Mouse (Mus musculus): ENCODE results near the gene Zbtb39. TPM values are rescaled to one million over a fixed set of nuclear protein-coding genes. Genes with fewer than 3 reads are reported as not detected.

The Zbtb39 gene
- polyA plus RNA-seq, 1 experiment, result 7.3 TPM

DNA sequence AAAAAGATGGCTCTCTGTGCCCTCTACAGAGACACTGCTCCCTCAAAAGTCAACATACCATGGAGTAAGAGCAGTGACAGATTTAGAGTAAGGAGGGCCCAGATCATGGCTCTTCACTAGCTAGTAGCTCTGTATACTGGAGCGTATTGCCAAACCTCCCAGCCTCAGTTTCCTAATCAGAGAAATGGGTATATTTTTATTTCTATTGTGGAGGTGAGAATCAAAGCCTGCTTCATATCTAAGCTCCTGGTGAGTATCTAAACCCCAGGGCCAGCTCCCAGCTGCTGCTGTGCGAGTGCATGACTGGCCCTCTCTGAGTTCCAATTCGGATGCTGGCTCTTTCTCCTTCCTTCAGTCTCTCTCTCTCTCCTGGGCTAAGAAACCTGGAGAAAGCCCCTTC, 15.2 kb upstream of the Zbtb39 start, which contains the start of gene Tac2:
Gene Tac2, plus strand, starts transcription at position 301 of the 400 bp plus-strand sequence.
- Histone ChIP-seq H3K4me1 (ENCODE audit: control insufficient read depth, insufficient read depth, low read length) (no peaks in the 10 kb centered on the region), H3K27me3 (replicated peaks; ENCODE audit: control insufficient read depth, insufficient read depth, low read length) (no peaks in the 10 kb centered on the region), H3K36me3 (ENCODE audit: control insufficient read depth, insufficient read depth, low read length) (no peaks in the 10 kb centered on the region), H3K4me3 (ENCODE audit: insufficient read depth, low read depth, low read length) (no peak within 1 kb of the TSS), H3K27ac (ENCODE audit: insufficient read depth, low read depth, low read length) (no peak within 1 kb of the TSS)
- TF ChIP-seq CTCF (conservative IDR thresholded peaks at IDR 0.05; ENCODE audit: insufficient read depth, insufficient read length, low read depth, low read length) (no peak), POLR2A (IDR thresholded peaks at IDR 0.05; ENCODE audit: low read depth, low read length) (no peak)
- 86% methylated on average over 3 of the region's 3 CpGs for WGBS
- no peak for DNase-seq

DNA sequence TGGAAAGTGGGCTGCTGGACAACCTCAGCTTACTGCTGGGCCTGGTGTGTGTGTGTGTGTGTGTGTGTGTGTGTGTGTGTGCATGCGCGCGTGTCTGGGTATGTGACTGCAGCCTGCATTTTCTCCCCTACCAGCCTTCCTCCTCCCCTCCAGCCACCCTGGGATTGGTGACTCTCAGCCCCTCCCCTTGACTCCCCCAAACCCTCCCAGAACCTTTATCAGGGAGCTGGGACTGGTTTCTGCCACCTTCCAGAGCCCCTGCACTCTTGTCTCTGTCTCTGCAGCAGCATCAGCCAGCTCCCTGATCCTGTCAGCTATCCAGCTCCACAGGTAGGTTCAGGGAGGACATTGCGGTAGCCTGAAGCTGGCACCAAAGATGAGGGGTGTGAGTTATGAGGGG, 14.2 kb upstream of the Zbtb39 start:
- 76% methylated on average over 4 of the region's 4 CpGs for WGBS

DNA sequence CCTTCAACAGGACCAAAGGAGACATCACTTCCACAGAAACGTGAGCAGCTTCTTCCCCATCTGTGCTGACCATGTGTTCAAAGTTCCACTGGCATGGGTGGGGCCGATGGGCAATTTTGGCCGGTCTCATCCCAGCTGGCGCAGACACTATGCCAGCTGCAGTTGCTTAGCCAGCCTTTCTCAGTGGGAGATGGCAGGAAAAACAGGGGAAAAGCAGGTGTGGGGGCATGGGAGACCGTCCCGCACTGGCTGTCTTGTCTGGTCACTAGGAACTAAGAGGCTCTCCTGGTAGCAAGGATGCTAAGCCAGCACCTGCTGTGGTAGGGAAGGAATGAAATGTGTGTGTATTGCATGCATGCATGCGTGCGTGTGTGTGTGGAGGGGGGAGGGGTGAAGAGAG, 10.9 kb upstream of the Zbtb39 start:
- DNase-seq, result no peak
- no peaks in the 10 kb centered on the region for H3K27me3 ChIP-seq (replicated peaks; ENCODE audit: control insufficient read depth, insufficient read depth, low read length)
- H3K4me3 ChIP-seq (ENCODE audit: insufficient read depth, low read depth, low read length), result no peak overlapping the region
- WGBS, result 62% methylated on average over 8 of the region's 8 CpGs
- TF ChIP-seq CTCF (conservative IDR thresholded peaks at IDR 0.05; ENCODE audit: insufficient read depth, insufficient read length, low read depth, low read length) (no peak), POLR2A (IDR thresholded peaks at IDR 0.05; ENCODE audit: low read depth, low read length) (no peak)
- H3K36me3 ChIP-seq (ENCODE audit: control insufficient read depth, insufficient read depth, low read length), result no peaks in the 10 kb centered on the region
- H3K27ac ChIP-seq (ENCODE audit: insufficient read depth, low read depth, low read length), result no peak overlapping the region
- no peaks in the 10 kb centered on the region for H3K4me1 ChIP-seq (ENCODE audit: control insufficient read depth, insufficient read depth, low read length)

More for the DNA sequence above, 14.2 kb upstream of the Zbtb39 start:
- no peak for DNase-seq
- Histone ChIP-seq H3K36me3 (ENCODE audit: control insufficient read depth, insufficient read depth, low read length) (no peaks in the 10 kb centered on the region), H3K27me3 (replicated peaks; ENCODE audit: control insufficient read depth, insufficient read depth, low read length) (no peaks in the 10 kb centered on the region), H3K4me1 (ENCODE audit: control insufficient read depth, insufficient read depth, low read length) (no peaks in the 10 kb centered on the region), H3K4me3 (ENCODE audit: insufficient read depth, low read depth, low read length) (no peak overlapping the region), H3K27ac (ENCODE audit: insufficient read depth, low read depth, low read length) (no peak overlapping the region)
- TF ChIP-seq POLR2A (IDR thresholded peaks at IDR 0.05; ENCODE audit: low read depth, low read length) (no peak), CTCF (conservative IDR thresholded peaks at IDR 0.05; ENCODE audit: insufficient read depth, insufficient read length, low read depth, low read length) (no peak)

DNA sequence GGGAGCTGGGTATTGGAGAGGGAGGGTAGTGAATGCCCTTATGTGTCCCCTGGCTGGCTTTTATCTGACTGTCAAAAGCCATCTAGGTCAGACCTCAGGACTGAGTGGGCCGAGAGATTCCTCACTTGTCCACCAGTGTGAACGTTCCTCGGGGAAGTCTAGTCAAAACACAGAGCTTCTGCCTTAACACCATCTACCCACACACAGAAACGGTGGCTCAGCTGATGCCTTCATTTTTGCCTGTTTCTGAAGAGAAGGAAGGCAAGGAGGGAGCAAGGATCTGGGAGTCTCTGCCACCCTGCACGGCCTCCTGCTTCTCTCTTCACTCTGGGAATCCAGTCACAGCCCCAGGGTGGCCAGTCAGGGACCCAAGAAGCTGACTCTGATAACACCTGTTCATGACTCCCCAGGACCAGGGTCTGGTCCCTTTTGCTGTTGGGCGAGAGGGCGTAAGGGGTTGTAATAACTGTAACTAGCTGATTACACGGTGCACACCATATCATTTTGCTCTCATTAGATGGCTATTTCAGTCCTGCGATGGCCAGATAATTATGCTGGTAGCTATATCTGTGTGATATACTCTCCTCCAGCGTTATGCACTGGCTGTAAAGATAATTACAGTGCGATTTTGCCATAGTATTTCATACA, 8.9 kb upstream of the Zbtb39 start:
- TF ChIP-seq POLR2A (IDR thresholded peaks at IDR 0.05; ENCODE audit: low read depth, low read length), result no peak
- no peak for TF ChIP-seq CTCF (conservative IDR thresholded peaks at IDR 0.05; ENCODE audit: insufficient read depth, insufficient read length, low read depth, low read length)
- Histone ChIP-seq H3K27ac (ENCODE audit: insufficient read depth, low read depth, low read length) (no peak overlapping the region), H3K36me3 (ENCODE audit: control insufficient read depth, insufficient read depth, low read length) (no peaks in the 10 kb centered on the region), H3K4me1 (ENCODE audit: control insufficient read depth, insufficient read depth, low read length) (no peaks in the 10 kb centered on the region), H3K27me3 (replicated peaks; ENCODE audit: control insufficient read depth, insufficient read depth, low read length) (no peaks in the 10 kb centered on the region), H3K4me3 (ENCODE audit: insufficient read depth, low read depth, low read length) (no peak overlapping the region)
- no peak for DNase-seq
- 75% methylated on average over 11 of the region's 11 CpGs for WGBS

DNA sequence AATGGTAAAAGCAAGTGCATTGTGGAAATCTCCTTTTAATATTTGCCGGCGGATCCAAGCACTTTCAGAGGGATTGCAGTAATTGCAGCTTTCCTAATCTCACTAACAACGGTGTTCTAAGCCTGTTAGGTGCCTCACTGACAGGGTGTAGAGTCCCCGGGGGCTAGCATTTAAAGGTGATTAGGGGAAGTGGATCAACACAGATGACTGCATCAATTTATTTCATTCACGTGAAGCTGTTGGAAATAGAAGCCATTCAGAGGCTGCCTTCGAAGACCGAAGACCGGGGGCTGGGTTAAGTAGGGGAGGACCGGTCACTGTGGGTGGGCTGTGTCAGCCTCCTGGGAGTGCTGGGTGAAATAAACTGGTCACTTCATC, 8.4 kb upstream of the Zbtb39 start:
- no peaks in the 10 kb centered on the region for H3K4me1 ChIP-seq (ENCODE audit: control insufficient read depth, insufficient read depth, low read length)
- TF ChIP-seq CTCF (conservative IDR thresholded peaks at IDR 0.05; ENCODE audit: insufficient read depth, insufficient read length, low read depth, low read length) (no peak), POLR2A (IDR thresholded peaks at IDR 0.05; ENCODE audit: low read depth, low read length) (no peak)
- H3K4me3 ChIP-seq (ENCODE audit: insufficient read depth, low read depth, low read length), result no peak overlapping the region
- no peaks in the 10 kb centered on the region for H3K27me3 ChIP-seq (replicated peaks; ENCODE audit: control insufficient read depth, insufficient read depth, low read length)
- no peak for DNase-seq
- 43% methylated on average over 9 of the region's 9 CpGs for WGBS
- H3K27ac ChIP-seq (ENCODE audit: insufficient read depth, low read depth, low read length), result no peak overlapping the region
- H3K36me3 ChIP-seq (ENCODE audit: control insufficient read depth, insufficient read depth, low read length), result no peaks in the 10 kb centered on the region

DNA sequence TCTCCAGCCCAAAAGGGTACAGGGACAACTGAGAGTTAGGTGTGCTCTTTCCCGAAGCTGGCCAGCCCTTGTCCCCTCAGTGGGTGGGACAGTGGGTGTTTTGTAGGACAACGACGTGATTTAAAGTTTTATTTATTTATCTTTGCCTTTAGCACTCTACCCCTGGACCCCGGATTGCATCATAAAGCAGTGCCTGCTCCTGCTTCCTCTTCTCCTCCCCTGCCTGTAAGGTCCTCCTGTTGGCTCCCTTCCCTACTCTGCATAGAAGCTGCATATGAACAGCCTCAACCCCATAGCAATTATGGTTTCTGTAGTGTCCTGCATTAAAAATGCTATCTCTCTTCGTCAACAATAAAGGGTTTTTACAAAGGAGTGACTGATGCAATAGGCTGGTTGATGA, 7.9 kb upstream of the Zbtb39 start:
- Histone ChIP-seq H3K27ac (ENCODE audit: insufficient read depth, low read depth, low read length) (no peak overlapping the region), H3K27me3 (replicated peaks; ENCODE audit: control insufficient read depth, insufficient read depth, low read length) (no peaks in the 10 kb centered on the region), H3K4me1 (ENCODE audit: control insufficient read depth, insufficient read depth, low read length) (no peaks in the 10 kb centered on the region), H3K36me3 (ENCODE audit: control insufficient read depth, insufficient read depth, low read length) (no peaks in the 10 kb centered on the region), H3K4me3 (ENCODE audit: insufficient read depth, low read depth, low read length) (no peak overlapping the region)
- TF ChIP-seq CTCF (conservative IDR thresholded peaks at IDR 0.05; ENCODE audit: insufficient read depth, insufficient read length, low read depth, low read length) (no peak), POLR2A (IDR thresholded peaks at IDR 0.05; ENCODE audit: low read depth, low read length) (no peak)
- WGBS, result 34% methylated on average over 5 of the region's 5 CpGs
- no peak for DNase-seq

DNA sequence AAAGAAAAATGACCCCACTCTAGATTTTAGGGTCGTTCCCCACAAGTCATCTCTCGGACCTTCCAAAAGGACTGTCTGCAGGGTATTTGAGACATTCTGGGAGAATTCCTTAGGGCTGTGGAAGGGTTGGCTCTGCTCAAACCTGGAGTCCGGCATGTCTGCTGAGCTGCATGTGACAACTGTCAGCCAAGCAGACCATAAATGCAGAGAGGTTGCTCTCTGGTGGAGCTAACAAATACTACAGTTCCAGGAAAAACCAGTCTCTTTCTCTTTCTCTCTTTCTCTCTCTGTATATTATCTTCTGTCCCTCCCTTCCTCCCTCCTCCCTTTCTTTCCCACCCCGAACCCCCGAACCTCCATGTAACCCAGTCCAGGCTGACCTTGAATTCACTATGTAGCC, 4.9 kb upstream of the Zbtb39 start:
- H3K27ac ChIP-seq (ENCODE audit: insufficient read depth, low read depth, low read length), result no peak overlapping the region
- no peak overlapping the region for H3K4me3 ChIP-seq (ENCODE audit: insufficient read depth, low read depth, low read length)
- 33% methylated on average over 5 of the region's 5 CpGs for WGBS
- peak; percentile 36 for DNase-seq
- no peaks in the 10 kb centered on the region for H3K27me3 ChIP-seq (replicated peaks; ENCODE audit: control insufficient read depth, insufficient read depth, low read length)
- H3K36me3 ChIP-seq (ENCODE audit: control insufficient read depth, insufficient read depth, low read length), result no peaks in the 10 kb centered on the region
- TF ChIP-seq POLR2A (IDR thresholded peaks at IDR 0.05; ENCODE audit: low read depth, low read length), result no peak
- peak; percentile 64 for TF ChIP-seq CTCF (conservative IDR thresholded peaks at IDR 0.05; ENCODE audit: insufficient read depth, insufficient read length, low read depth, low read length)
- peaks cover 6% of the 10 kb centered on the region; the same call in 1 of the 2 replicates for H3K4me1 ChIP-seq (ENCODE audit: control insufficient read depth, insufficient read depth, low read length)

Data from kidney, adult 2 months (tissue).